Mouse (Mus musculus): ENCODE data around the gene Rara. TPM values are rescaled to one million over a fixed set of nuclear protein-coding genes. Genes with fewer than 3 reads are reported as not detected.

The Rara gene
- total and polyA plus RNA-seq, 3 experiments = 4.5 to 13.7 (median 12.1) TPM

DNA sequence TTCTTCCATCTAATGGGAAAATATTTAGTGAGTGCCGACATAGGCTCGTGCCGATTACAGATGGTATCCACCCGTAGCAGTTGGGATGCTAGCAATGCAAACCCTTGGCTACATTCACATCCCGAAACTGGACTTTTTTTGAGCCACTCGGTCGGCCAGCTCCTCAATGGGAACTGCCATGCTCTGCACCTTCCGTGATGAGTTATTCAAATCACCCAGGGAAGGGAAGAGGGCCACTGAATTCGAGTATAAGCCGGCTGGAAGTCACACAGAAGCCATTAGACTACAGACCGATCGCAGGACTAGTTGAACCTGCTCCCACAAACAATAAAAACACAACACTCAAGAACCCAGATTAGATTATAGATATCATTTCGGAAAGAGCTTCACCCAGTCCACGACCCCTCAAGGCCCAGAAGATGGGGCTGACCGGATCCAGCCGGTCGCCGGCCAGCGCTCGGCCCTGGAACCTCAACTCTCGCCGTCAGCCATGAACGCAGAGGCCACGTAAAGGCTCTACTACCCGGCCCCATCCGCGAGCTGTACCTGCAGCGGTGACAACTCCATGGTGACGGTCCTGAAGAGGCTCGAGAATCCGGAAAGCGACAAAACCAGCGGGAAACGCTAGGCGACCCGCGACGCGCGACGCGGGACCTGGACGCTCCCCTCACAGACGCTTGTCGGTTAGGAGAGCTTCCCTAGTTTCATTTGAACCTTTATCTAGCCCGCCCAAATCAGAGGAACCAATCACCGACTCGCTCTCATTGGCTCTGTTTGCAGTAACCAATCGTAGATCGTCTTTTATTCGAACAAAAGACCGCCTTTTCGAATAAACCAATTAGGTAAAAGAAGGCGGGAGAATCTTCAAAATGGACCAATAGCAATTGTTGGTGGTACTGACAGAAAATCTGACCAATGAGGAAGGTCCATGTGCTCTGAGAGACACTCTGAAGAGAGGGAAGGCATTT is 96.2 kb downstream of the Rara start, which contains the start of gene Top2a (continued):
- TF ChIP-seq MAFK (IDR thresholded peaks at IDR 0.05; ENCODE audit: insufficient replicate concordance, low read length) = no peak

Other genes with a start within 250 kb of the Rara start
- 291 and 337 TPM in 2 replicates for gene Psmd3, start 245.3 kb upstream of the Rara start, total RNA-seq (2012; rRNA removed)
- gene Psmd3, start 245.3 kb upstream of the Rara start, total RNA-seq (2014; rRNA removed) = 163 and 166 TPM in 2 replicates
- 345 and 354 TPM in 2 replicates for gene Psmd3, start 245.3 kb upstream of the Rara start, polyA plus RNA-seq (2012; ENCODE audit: insufficient read length, low read depth)
- not detected in 2 replicates for gene Csf3, start 226.6 kb upstream of the Rara start, total RNA-seq (2012; rRNA removed)
- not detected in 2 replicates for gene Csf3, start 226.6 kb upstream of the Rara start, total RNA-seq (2014; rRNA removed)
- gene Csf3, start 226.6 kb upstream of the Rara start, polyA plus RNA-seq (2012; ENCODE audit: insufficient read length, low read depth) = 0.21 and 0.29 TPM in 2 replicates
- 47.7 and 48.6 TPM in 2 replicates for gene Med24, start 198.4 kb upstream of the Rara start, total RNA-seq (2012; rRNA removed)
- gene Med24, start 198.4 kb upstream of the Rara start, total RNA-seq (2014; rRNA removed) = 26.5 and 30.9 TPM in 2 replicates
- gene Med24, start 198.4 kb upstream of the Rara start, polyA plus RNA-seq (2012; ENCODE audit: insufficient read length, low read depth) = 64.2 and 78.8 TPM in 2 replicates
- gene Thra, start 187.2 kb upstream of the Rara start, total RNA-seq (2012; rRNA removed) = 2.5 and 3.9 TPM in 2 replicates
- 0.81 and 1.1 TPM in 2 replicates for gene Thra, start 187.2 kb upstream of the Rara start, total RNA-seq (2014; rRNA removed)
- gene Thra, start 187.2 kb upstream of the Rara start, polyA plus RNA-seq (2012; ENCODE audit: insufficient read length, low read depth) = 3.8 and 4.3 TPM in 2 replicates
- gene Nr1d1, start 152.5 kb upstream of the Rara start, total RNA-seq (2012; rRNA removed) = 0.21 and 0.25 TPM in 2 replicates
- gene Nr1d1, start 152.5 kb upstream of the Rara start, total RNA-seq (2014; rRNA removed) = 0.17 and 0.39 TPM in 2 replicates
- gene Nr1d1, start 152.5 kb upstream of the Rara start, polyA plus RNA-seq (2012; ENCODE audit: insufficient read length, low read depth) = 0.95 and 1.4 TPM in 2 replicates
- gene Msl1, start 132.3 kb upstream of the Rara start, total RNA-seq (2012; rRNA removed) = 27.3 and 30.7 TPM in 2 replicates
- gene Msl1, start 132.3 kb upstream of the Rara start, total RNA-seq (2014; rRNA removed) = 25.9 and 26.4 TPM in 2 replicates
- 57.1 and 58.1 TPM in 2 replicates for gene Msl1, start 132.3 kb upstream of the Rara start, polyA plus RNA-seq (2012; ENCODE audit: insufficient read length, low read depth)
- gene Casc3, start 122.9 kb upstream of the Rara start, total RNA-seq (2012; rRNA removed) = 16.7 and 18.3 TPM in 2 replicates
- 14.4 and 14.7 TPM in 2 replicates for gene Casc3, start 122.9 kb upstream of the Rara start, total RNA-seq (2014; rRNA removed)
- 71.7 and 93.0 TPM in 2 replicates for gene Casc3, start 122.9 kb upstream of the Rara start, polyA plus RNA-seq (2012; ENCODE audit: insufficient read length, low read depth)
- gene Rapgefl1, start 91.0 kb upstream of the Rara start, total RNA-seq (2012; rRNA removed) = 0.04 and 0.08 TPM in 2 replicates
- 0.11 TPM in 1 of 2 replicates, not detected in the other for gene Rapgefl1, start 91.0 kb upstream of the Rara start, total RNA-seq (2014; rRNA removed)
- 0.25 and 0.29 TPM in 2 replicates for gene Rapgefl1, start 91.0 kb upstream of the Rara start, polyA plus RNA-seq (2012; ENCODE audit: insufficient read length, low read depth)
- 4.7 TPM in 2 replicates for gene Wipf2, start 64.2 kb upstream of the Rara start, total RNA-seq (2012; rRNA removed)
- gene Wipf2, start 64.2 kb upstream of the Rara start, total RNA-seq (2014; rRNA removed) = 1.9 and 2.1 TPM in 2 replicates
- gene Wipf2, start 64.2 kb upstream of the Rara start, polyA plus RNA-seq (2012; ENCODE audit: insufficient read length, low read depth) = 7.7 and 9.7 TPM in 2 replicates
- 47.4 and 78.9 TPM in 2 replicates for gene Cdc6, start 20.0 kb upstream of the Rara start, total RNA-seq (2012; rRNA removed)
- 93.7 and 99.3 TPM in 2 replicates for gene Cdc6, start 20.0 kb upstream of the Rara start, total RNA-seq (2014; rRNA removed)
- 81.3 and 91.9 TPM in 2 replicates for gene Cdc6, start 20.0 kb upstream of the Rara start, polyA plus RNA-seq (2012; ENCODE audit: insufficient read length, low read depth)
- 0.47 and 0.50 TPM in 2 replicates for gene Gjd3, start 55.2 kb downstream of the Rara start, total RNA-seq (2012; rRNA removed)
- not detected in 2 replicates for gene Gjd3, start 55.2 kb downstream of the Rara start, total RNA-seq (2014; rRNA removed)
- not detected in 2 replicates for gene Gjd3, start 55.2 kb downstream of the Rara start, polyA plus RNA-seq (2012; ENCODE audit: insufficient read length, low read depth)
- 400 and 420 TPM in 2 replicates for gene Top2a, start 96.4 kb downstream of the Rara start, total RNA-seq (2012; rRNA removed)
- gene Top2a, start 96.4 kb downstream of the Rara start, total RNA-seq (2014; rRNA removed) = 385 and 423 TPM in 2 replicates
- 422 and 444 TPM in 2 replicates for gene Top2a, start 96.4 kb downstream of the Rara start, polyA plus RNA-seq (2012; ENCODE audit: insufficient read length, low read depth)
- 0.04 and 0.21 TPM in 2 replicates for gene Igfbp4, start 113.4 kb downstream of the Rara start, total RNA-seq (2012; rRNA removed)
- not detected in 2 replicates for gene Igfbp4, start 113.4 kb downstream of the Rara start, total RNA-seq (2014; rRNA removed)
- gene Igfbp4, start 113.4 kb downstream of the Rara start, polyA plus RNA-seq (2012; ENCODE audit: insufficient read length, low read depth) = 0.16 and 0.20 TPM in 2 replicates
- gene Tns4, start 161.5 kb downstream of the Rara start, total RNA-seq (2012; rRNA removed) = 0.04 and 0.13 TPM in 2 replicates
- not detected in 2 replicates for gene Tns4, start 161.5 kb downstream of the Rara start, total RNA-seq (2014; rRNA removed)
- gene Tns4, start 161.5 kb downstream of the Rara start, polyA plus RNA-seq (2012; ENCODE audit: insufficient read length, low read depth) = 0.11 TPM in 1 of 2 replicates, not detected in the other
- 170 and 241 TPM in 2 replicates for gene Ccr7, start 227.3 kb downstream of the Rara start, total RNA-seq (2012; rRNA removed)
- gene Ccr7, start 227.3 kb downstream of the Rara start, total RNA-seq (2014; rRNA removed) = 178 and 203 TPM in 2 replicates
- gene Ccr7, start 227.3 kb downstream of the Rara start, polyA plus RNA-seq (2012; ENCODE audit: insufficient read length, low read depth) = 306 and 316 TPM in 2 replicates

Measured in CH12.LX (cell line).